In the genomic region with DNA sequence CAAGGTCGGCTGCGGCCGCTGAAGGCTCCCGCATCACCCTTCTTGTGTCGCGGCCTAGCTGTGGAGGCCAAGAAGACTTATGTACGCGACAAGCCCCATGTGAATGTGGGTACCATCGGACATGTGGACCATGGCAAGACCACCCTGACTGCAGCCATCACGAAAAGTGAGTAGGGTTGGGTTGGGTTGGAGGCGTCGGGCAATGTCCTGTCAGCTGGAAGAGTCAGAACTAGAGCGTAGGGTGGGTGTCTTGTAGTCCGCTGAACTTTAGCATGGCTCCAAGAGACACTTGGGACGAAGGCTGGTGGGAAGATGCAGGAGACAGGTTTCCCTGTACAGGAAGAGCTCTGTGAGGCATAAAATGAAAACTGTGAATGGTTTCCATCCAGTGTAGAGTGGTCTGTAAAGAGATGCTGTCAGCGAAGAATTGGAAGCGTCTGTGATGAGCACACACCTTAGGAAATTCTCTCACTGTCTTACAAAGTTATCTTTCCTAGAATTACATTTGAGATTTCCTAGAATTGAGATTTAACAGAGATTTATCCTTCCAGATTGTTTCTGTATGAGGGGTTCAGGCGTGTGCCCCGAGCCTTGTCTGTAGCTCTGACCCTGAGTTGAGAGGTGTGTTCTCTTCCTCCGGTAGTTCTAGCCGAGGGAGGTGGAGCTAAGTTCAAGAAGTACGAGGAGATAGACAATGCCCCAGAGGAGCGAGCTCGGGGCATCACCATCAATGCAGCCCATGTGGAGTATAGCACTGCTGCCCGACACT, we compare ENCODE assay signal across 7 mouse cellular contexts. TPM values are rescaled to one million over a fixed set of nuclear protein-coding genes. Genes with fewer than 3 reads are reported as not detected.
DNase-seq lines count a peak whose midpoint lies in the region; ATAC-seq and TF ChIP-seq lines count a peak whose summit lies in the region.
"Not testable (repeated sequence)": the region's sequence is repeated elsewhere in the genome, so short reads cannot be mapped to it uniquely, and the experiment has no call there.

No protein-coding gene starts in this region.

- H3K9ac ChIP-seq in forebrain, embryonic 12.5 days = peak overlapping the region; percentile 69
- H3K9ac ChIP-seq in heart, embryonic 16.5 days (ENCODE audit: low read length) = peak overlapping the region; percentile 88
- H3K9ac ChIP-seq in intestine, postnatal 0 days (ENCODE audit: low read depth, low read length) = peak overlapping the region; percentile 67
- peak overlapping the region; percentile 90 for H3K9ac ChIP-seq in liver, adult 2 months (ENCODE audit: low read depth, low read length)
- peak overlapping the region; percentile 55 for H3K9ac ChIP-seq in neural tube, embryonic 14.5 days (replicated peaks; ENCODE audit: low read depth, low read length)

- H3K4me1 ChIP-seq in forebrain, embryonic 12.5 days = peaks cover 13% of the 10 kb centered on the region
- peaks cover 11% of the 10 kb centered on the region; the same call in 1 of the 2 replicates for H3K4me1 ChIP-seq in heart, embryonic 16.5 days (ENCODE audit: control insufficient read depth, insufficient read depth, low read length)
- not testable (repeated sequence) for H3K4me1 ChIP-seq in intestine, postnatal 0 days (replicated peaks; ENCODE audit: control insufficient read depth, insufficient read depth, low read length); liver, adult 2 months (ENCODE audit: control insufficient read depth, insufficient read depth, low read length); neural tube, embryonic 14.5 days (ENCODE audit: control insufficient read depth, insufficient read depth, low read length)
- peaks cover 57% of the 10 kb centered on the region for H3K4me1 ChIP-seq in megakaryocyte, embryonic 14.5 days

- not testable (repeated sequence) for H3K27ac ChIP-seq in forebrain, embryonic 12.5 days; neural tube, embryonic 14.5 days (ENCODE audit: low read depth, low read length)
- H3K27ac ChIP-seq in heart, embryonic 16.5 days (ENCODE audit: low read length) = peak overlapping the region; percentile 74
- H3K27ac ChIP-seq in intestine, postnatal 0 days (ENCODE audit: low read depth, low read length) = peak overlapping the region; percentile 60; the same call in 1 of the 2 replicates
- H3K27ac ChIP-seq in liver, adult 2 months (replicated peaks; ENCODE audit: insufficient read depth, low read depth, low read length) = peak overlapping the region; percentile 18

- H3K27me3 ChIP-seq in forebrain, embryonic 12.5 days; heart, embryonic 16.5 days (ENCODE audit: control insufficient read depth, insufficient read depth, low read length); intestine, postnatal 0 days (replicated peaks; ENCODE audit: control insufficient read depth, insufficient read depth, low read length); liver, adult 2 months (ENCODE audit: control insufficient read depth, insufficient read depth, low read length); megakaryocyte, embryonic 14.5 days (replicated peaks); neural tube, embryonic 14.5 days (ENCODE audit: control insufficient read depth, insufficient read depth, low read length): not testable (repeated sequence)

- peak overlapping the region; percentile 98 for H3K4me2 ChIP-seq in forebrain, embryonic 12.5 days
- peak overlapping the region; percentile 93 for H3K4me2 ChIP-seq in heart, embryonic 16.5 days (ENCODE audit: low read depth, low read length)
- H3K4me2 ChIP-seq in intestine, postnatal 0 days (replicated peaks; ENCODE audit: low read depth) = peak overlapping the region; percentile 67
- H3K4me2 ChIP-seq in neural tube, embryonic 14.5 days (ENCODE audit: low read depth, low read length) = peak overlapping the region; percentile 88

- H3K79me2 ChIP-seq in liver, adult 2 months (ENCODE audit: control insufficient read depth, insufficient read depth, low read length) = not testable (repeated sequence)

- DNase-seq in cerebellum, adult 9-10 months = peak; percentile 53
- not testable (repeated sequence) for DNase-seq in liver, adult 2 months (ENCODE audit: extremely low read depth, low read depth, low spot score)

- H3K36me3 ChIP-seq in forebrain, embryonic 12.5 days (replicated peaks) = peaks cover 39% of the 10 kb centered on the region
- H3K36me3 ChIP-seq in heart, embryonic 16.5 days (ENCODE audit: control insufficient read depth, insufficient read depth) = peaks cover 28% of the 10 kb centered on the region
- H3K36me3 ChIP-seq in intestine, postnatal 0 days (ENCODE audit: control insufficient read depth, insufficient read depth) = peaks cover 23% of the 10 kb centered on the region
- peaks cover 14% of the 10 kb centered on the region for H3K36me3 ChIP-seq in liver, adult 2 months (ENCODE audit: control insufficient read depth, insufficient read depth, low read length)
- peaks cover 43% of the 10 kb centered on the region for H3K36me3 ChIP-seq in megakaryocyte, embryonic 14.5 days (replicated peaks; ENCODE audit: low read length)
- peaks cover 22% of the 10 kb centered on the region for H3K36me3 ChIP-seq in neural tube, embryonic 14.5 days (ENCODE audit: control insufficient read depth, insufficient read depth, low read length)

- WGBS in forebrain, embryonic 12.5 days = 20% methylated on average over 24 of the region's 25 CpGs
- 14% methylated on average over 21 of the region's 25 CpGs for WGBS in heart, embryonic 16.5 days
- WGBS in intestine, postnatal 0 days = 11% methylated on average over 23 of the region's 25 CpGs
- WGBS in liver, adult 2 months = 5% methylated on average over 25 of the region's 25 CpGs
- 25% methylated on average over 21 of the region's 25 CpGs for WGBS in neural tube, embryonic 14.5 days

- H3K4me3 ChIP-seq in forebrain, embryonic 12.5 days (replicated peaks) = peak overlapping the region; percentile 68
- H3K4me3 ChIP-seq in heart, embryonic 16.5 days (ENCODE audit: low read length) = peak overlapping the region; percentile 83
- peak overlapping the region; percentile 65 for H3K4me3 ChIP-seq in intestine, postnatal 0 days (ENCODE audit: low read depth, low read length)
- H3K4me3 ChIP-seq in liver, adult 2 months (ENCODE audit: insufficient read depth, low read depth, low read length) = peak overlapping the region; percentile 87
- H3K4me3 ChIP-seq in megakaryocyte, embryonic 14.5 days (replicated peaks) = peak overlapping the region; percentile 99
- H3K4me3 ChIP-seq in neural tube, embryonic 14.5 days (ENCODE audit: low read depth, low read length) = peak overlapping the region; percentile 58

- not testable (repeated sequence) for TF ChIP-seq POLR2A in liver, adult 2 months (IDR thresholded peaks at IDR 0.05; ENCODE audit: extremely low read depth, insufficient read depth, low read length)

- TF ChIP-seq CTCF in intestine, postnatal 0 days (IDR thresholded peaks at IDR 0.05; ENCODE audit: low read depth); liver, adult 2 months (IDR thresholded peaks at IDR 0.05; ENCODE audit: low read depth, low read length): not testable (repeated sequence)

- peak; percentile 34; the same call in 1 of the 2 replicates for ATAC-seq in forebrain, embryonic 12.5 days (ENCODE audit: low FRiP score)
- not testable (repeated sequence) for ATAC-seq in heart, embryonic 16.5 days (replicated peaks; ENCODE audit: extremely low read depth, insufficient read depth, low FRiP score); intestine, postnatal 0 days; neural tube, embryonic 14.5 days (ENCODE audit: low read depth)

- not testable (repeated sequence) for H3K9me3 ChIP-seq in forebrain, embryonic 12.5 days; heart, embryonic 16.5 days (replicated peaks; ENCODE audit: control insufficient read depth, low read length); intestine, postnatal 0 days (ENCODE audit: control insufficient read depth); megakaryocyte, embryonic 14.5 days; neural tube, embryonic 14.5 days (ENCODE audit: control insufficient read depth, low read length)

RNA-seq across cellular contexts. Expression of a gene that starts 0.6 kb away (rescaled TPM):
- 113 and 119 TPM in 2 replicates for polyA plus RNA-seq in forebrain, embryonic 12.5 days (2016; fragmentation: Nextera tagmentation; extraction: Ambion mirVana)
- 224 and 229 TPM in 2 replicates for polyA plus RNA-seq in heart, embryonic 16.5 days (2015; fragmentation: Nextera tagmentation; extraction: Ambion mirVana)
- polyA plus RNA-seq in intestine, postnatal 0 days (2015; fragmentation: Nextera tagmentation; extraction: Ambion mirVana) = 70.3 and 76.5 TPM in 2 replicates
- 90.8 and 94.4 TPM in 2 replicates for total RNA-seq in liver, adult 2 months (2014; rRNA removed)
- polyA plus RNA-seq in liver, adult 2 months (2012; rRNA removed) = 163 TPM in 2 replicates
- polyA plus RNA-seq in megakaryocyte, embryonic 14.5 days (2012; ENCODE audit: insufficient read depth, low replicate concordance) = 19.3 and 43.5 TPM in 2 replicates
- polyA plus RNA-seq in neural tube, embryonic 14.5 days (2014; fragmentation: Nextera tagmentation; extraction: Ambion mirVana) = 133 and 137 TPM in 2 replicates

RNA-seq across cellular contexts. Expression of a gene that starts 12.6 kb away (rescaled TPM):
- polyA plus RNA-seq in forebrain, embryonic 12.5 days (2016; fragmentation: Nextera tagmentation; extraction: Ambion mirVana) = 57.7 and 60.2 TPM in 2 replicates
- polyA plus RNA-seq in heart, embryonic 16.5 days (2015; fragmentation: Nextera tagmentation; extraction: Ambion mirVana) = 44.3 and 46.0 TPM in 2 replicates
- polyA plus RNA-seq in intestine, postnatal 0 days (2015; fragmentation: Nextera tagmentation; extraction: Ambion mirVana) = 23.6 and 23.8 TPM in 2 replicates
- total RNA-seq in liver, adult 2 months (2014; rRNA removed) = 4.6 and 7.7 TPM in 2 replicates
- 36.2 and 43.1 TPM in 2 replicates for polyA plus RNA-seq in liver, adult 2 months (2012; rRNA removed)
- 94.0 and 146 TPM in 2 replicates for polyA plus RNA-seq in megakaryocyte, embryonic 14.5 days (2012; ENCODE audit: insufficient read depth, low replicate concordance)
- 59.5 and 61.1 TPM in 2 replicates for polyA plus RNA-seq in neural tube, embryonic 14.5 days (2014; fragmentation: Nextera tagmentation; extraction: Ambion mirVana)

RNA-seq across cellular contexts. Expression of a gene that starts 15.4 kb away (rescaled TPM):
- polyA plus RNA-seq in forebrain, embryonic 12.5 days (2016; fragmentation: Nextera tagmentation; extraction: Ambion mirVana) = 76.6 and 92.6 TPM in 2 replicates
- polyA plus RNA-seq in heart, embryonic 16.5 days (2015; fragmentation: Nextera tagmentation; extraction: Ambion mirVana) = 29.7 and 30.6 TPM in 2 replicates
- polyA plus RNA-seq in intestine, postnatal 0 days (2015; fragmentation: Nextera tagmentation; extraction: Ambion mirVana) = 19.4 and 22.0 TPM in 2 replicates
- 4.6 and 6.4 TPM in 2 replicates for total RNA-seq in liver, adult 2 months (2014; rRNA removed)
- polyA plus RNA-seq in liver, adult 2 months (2012; rRNA removed) = 42.9 and 81.3 TPM in 2 replicates
- polyA plus RNA-seq in megakaryocyte, embryonic 14.5 days (2012; ENCODE audit: insufficient read depth, low replicate concordance) = 956 and 1,090 TPM in 2 replicates
- polyA plus RNA-seq in neural tube, embryonic 14.5 days (2014; fragmentation: Nextera tagmentation; extraction: Ambion mirVana) = 68.5 and 68.9 TPM in 2 replicates

RNA-seq across cellular contexts. Expression of a gene that starts 24.9 kb away (rescaled TPM):
- polyA plus RNA-seq in forebrain, embryonic 12.5 days (2016; fragmentation: Nextera tagmentation; extraction: Ambion mirVana) = 0.23 and 0.43 TPM in 2 replicates
- polyA plus RNA-seq in heart, embryonic 16.5 days (2015; fragmentation: Nextera tagmentation; extraction: Ambion mirVana) = 1.4 and 6.4 TPM in 2 replicates
- 0.05 and 0.24 TPM in 2 replicates for polyA plus RNA-seq in intestine, postnatal 0 days (2015; fragmentation: Nextera tagmentation; extraction: Ambion mirVana)
- total RNA-seq in liver, adult 2 months (2014; rRNA removed) = 5.0 TPM in 1 of 2 replicates, not detected in the other
- 0.21 and 0.34 TPM in 2 replicates for polyA plus RNA-seq in liver, adult 2 months (2012; rRNA removed)
- 1.1 and 1.4 TPM in 2 replicates for polyA plus RNA-seq in megakaryocyte, embryonic 14.5 days (2012; ENCODE audit: insufficient read depth, low replicate concordance)
- 0.79 and 1.1 TPM in 2 replicates for polyA plus RNA-seq in neural tube, embryonic 14.5 days (2014; fragmentation: Nextera tagmentation; extraction: Ambion mirVana)

RNA-seq across cellular contexts. Expression of a gene that starts 59.2 kb away (rescaled TPM):
- polyA plus RNA-seq in forebrain, embryonic 12.5 days (2016; fragmentation: Nextera tagmentation; extraction: Ambion mirVana) = 20.2 and 20.6 TPM in 2 replicates
- polyA plus RNA-seq in heart, embryonic 16.5 days (2015; fragmentation: Nextera tagmentation; extraction: Ambion mirVana) = 22.1 and 22.2 TPM in 2 replicates
- 15.1 and 17.0 TPM in 2 replicates for polyA plus RNA-seq in intestine, postnatal 0 days (2015; fragmentation: Nextera tagmentation; extraction: Ambion mirVana)
- 6.5 and 8.6 TPM in 2 replicates for total RNA-seq in liver, adult 2 months (2014; rRNA removed)
- polyA plus RNA-seq in liver, adult 2 months (2012; rRNA removed) = 9.8 and 15.1 TPM in 2 replicates
- polyA plus RNA-seq in megakaryocyte, embryonic 14.5 days (2012; ENCODE audit: insufficient read depth, low replicate concordance) = 97.9 and 143 TPM in 2 replicates
- 19.8 and 22.3 TPM in 2 replicates for polyA plus RNA-seq in neural tube, embryonic 14.5 days (2014; fragmentation: Nextera tagmentation; extraction: Ambion mirVana)

Comparison
In these comparisons a context has a peak if more than half of its experiments do, and no peak if none do; other contexts are left out.
1. RNA of a gene that starts 15.4 kb away (polyA plus RNA-seq): 956 to 1,090 TPM in megakaryocyte, embryonic 14.5 days; 42.9 to 81.3 TPM in liver, adult 2 months, 76.6 to 92.6 TPM in forebrain, embryonic 12.5 days, 68.5 to 68.9 TPM in neural tube, embryonic 14.5 days, 29.7 to 30.6 TPM in heart, embryonic 16.5 days and 19.4 to 22.0 TPM in intestine, postnatal 0 days; every median in the first group is over 10 times any median in the second.
2. Peak in every context shown above with its lines, with median percentiles within 50 percentile points of each other: H3K4me2 ChIP-seq, H3K4me3 ChIP-seq and H3K9ac ChIP-seq.